Mouse (Mus musculus): ENCODE data around the gene H2-Aa. TPM values are rescaled to one million over a fixed set of nuclear protein-coding genes. Genes with fewer than 3 reads are reported as not detected.

H2-Aa gene
- polyA plus RNA-seq, 1 experiment from 2014 or later = 35.8 TPM

DNA sequence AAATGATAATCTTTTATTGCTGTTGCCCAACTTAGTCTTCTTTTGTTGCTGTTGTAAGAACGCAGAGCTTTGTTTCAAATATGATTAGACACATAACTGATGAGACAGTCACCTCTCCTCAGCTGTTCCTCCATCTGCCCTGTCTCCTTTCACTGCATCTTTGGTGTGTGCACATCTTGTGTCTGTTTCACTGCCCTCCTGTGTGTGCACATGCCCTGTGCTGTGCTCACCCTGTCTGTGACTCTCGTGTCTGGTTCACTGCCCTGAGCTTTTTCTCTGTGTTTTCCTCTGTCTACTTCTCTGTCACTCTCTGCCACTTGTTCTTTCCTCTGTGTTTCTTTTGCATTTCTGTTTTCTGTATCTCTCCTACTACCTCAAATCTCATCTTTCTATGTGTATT is 17.4 kb downstream of the H2-Aa start:
- Histone ChIP-seq H3K9ac (ENCODE audit: low read depth, low read length) (no peak overlapping the region), H3K4me2 (replicated peaks; ENCODE audit: low read depth) (no peak overlapping the region), H3K9me3 (ENCODE audit: control insufficient read depth) (no peaks in the 10 kb centered on the region), H3K27me3 (replicated peaks; ENCODE audit: control insufficient read depth, insufficient read depth, low read length) (no peaks in the 10 kb centered on the region), H3K36me3 (ENCODE audit: control insufficient read depth, insufficient read depth) (no peaks in the 10 kb centered on the region), H3K4me1 (replicated peaks; ENCODE audit: control insufficient read depth, insufficient read depth, low read length) (no peaks in the 10 kb centered on the region), H3K27ac (ENCODE audit: low read depth, low read length) (no peak overlapping the region), H3K4me3 (ENCODE audit: low read depth, low read length) (no peak overlapping the region)
- ATAC-seq = no peak
- no peak for TF ChIP-seq CTCF (IDR thresholded peaks at IDR 0.05; ENCODE audit: low read depth)
- 58% methylated on average over 2 of the region's 2 CpGs for WGBS

DNA sequence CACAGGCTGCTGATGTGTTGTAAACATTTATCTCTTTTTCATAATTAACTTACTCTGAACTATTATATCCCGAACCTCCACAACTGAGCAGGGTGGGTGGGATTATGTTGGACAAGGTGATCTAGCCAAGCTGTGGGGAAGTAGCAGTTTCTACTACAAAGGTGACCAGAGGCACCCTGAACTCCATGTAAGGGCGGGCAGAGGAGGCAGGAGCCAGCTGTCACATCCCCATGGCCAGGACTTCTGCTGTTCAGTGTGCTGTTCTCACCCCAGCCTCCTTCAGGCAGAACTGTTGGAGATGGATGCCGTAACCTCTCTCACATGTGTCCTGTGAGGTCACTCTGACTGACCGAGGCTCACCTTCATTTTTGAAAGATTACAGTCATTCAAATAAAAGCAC is 17.8 kb downstream of the H2-Aa start:
- ATAC-seq = no peak
- H3K36me3 ChIP-seq (ENCODE audit: control insufficient read depth, insufficient read depth) = no peaks in the 10 kb centered on the region
- no peak overlapping the region for H3K9ac ChIP-seq (ENCODE audit: low read depth, low read length)
- no peak overlapping the region for H3K27ac ChIP-seq (ENCODE audit: low read depth, low read length)
- H3K9me3 ChIP-seq (ENCODE audit: control insufficient read depth) = no peaks in the 10 kb centered on the region
- TF ChIP-seq CTCF (IDR thresholded peaks at IDR 0.05; ENCODE audit: low read depth) = no peak
- no peak overlapping the region for H3K4me2 ChIP-seq (replicated peaks; ENCODE audit: low read depth)
- no peaks in the 10 kb centered on the region for H3K4me1 ChIP-seq (replicated peaks; ENCODE audit: control insufficient read depth, insufficient read depth, low read length)
- H3K4me3 ChIP-seq (ENCODE audit: low read depth, low read length) = no peak overlapping the region
- WGBS = 65% methylated on average over 4 of the region's 4 CpGs
- peaks cover 2% of the 10 kb centered on the region; the same call in 1 of the 2 replicates for H3K27me3 ChIP-seq (replicated peaks; ENCODE audit: control insufficient read depth, insufficient read depth, low read length)

DNA sequence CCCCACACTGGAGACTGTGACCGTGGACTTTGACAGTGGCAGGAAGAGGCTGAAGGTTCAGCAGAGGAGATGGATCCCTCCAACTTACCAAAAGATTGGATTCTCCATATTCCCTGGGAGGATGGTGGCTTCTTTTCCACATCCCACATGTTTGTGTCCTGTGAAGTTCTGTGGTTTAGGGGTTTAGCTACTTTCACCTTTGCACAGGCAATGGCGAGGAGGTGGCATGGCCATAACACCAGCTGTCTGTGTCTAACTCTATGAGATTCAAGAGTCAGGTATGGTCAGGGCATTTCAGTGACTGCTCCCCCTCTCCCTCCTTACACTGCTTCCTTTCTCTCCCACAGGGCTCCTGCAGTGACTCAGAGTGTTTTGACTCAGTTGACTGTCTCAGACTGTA is 18.9 kb downstream of the H2-Aa start:
- no peaks in the 10 kb centered on the region for H3K36me3 ChIP-seq (ENCODE audit: control insufficient read depth, insufficient read depth)
- H3K4me3 ChIP-seq (ENCODE audit: low read depth, low read length) = no peak overlapping the region
- H3K4me2 ChIP-seq (replicated peaks; ENCODE audit: low read depth) = no peak overlapping the region
- no peak for ATAC-seq
- no peak overlapping the region for H3K9ac ChIP-seq (ENCODE audit: low read depth, low read length)
- H3K27ac ChIP-seq (ENCODE audit: low read depth, low read length) = no peak overlapping the region
- peaks cover 3% of the 10 kb centered on the region; the same call in 1 of the 2 replicates for H3K4me1 ChIP-seq (replicated peaks; ENCODE audit: control insufficient read depth, insufficient read depth, low read length)
- peaks cover 12% of the 10 kb centered on the region for H3K27me3 ChIP-seq (replicated peaks; ENCODE audit: control insufficient read depth, insufficient read depth, low read length)
- WGBS = 74% methylated on average over 2 of the region's 2 CpGs
- H3K9me3 ChIP-seq (ENCODE audit: control insufficient read depth) = no peaks in the 10 kb centered on the region
- no peak for TF ChIP-seq CTCF (IDR thresholded peaks at IDR 0.05; ENCODE audit: low read depth)

DNA sequence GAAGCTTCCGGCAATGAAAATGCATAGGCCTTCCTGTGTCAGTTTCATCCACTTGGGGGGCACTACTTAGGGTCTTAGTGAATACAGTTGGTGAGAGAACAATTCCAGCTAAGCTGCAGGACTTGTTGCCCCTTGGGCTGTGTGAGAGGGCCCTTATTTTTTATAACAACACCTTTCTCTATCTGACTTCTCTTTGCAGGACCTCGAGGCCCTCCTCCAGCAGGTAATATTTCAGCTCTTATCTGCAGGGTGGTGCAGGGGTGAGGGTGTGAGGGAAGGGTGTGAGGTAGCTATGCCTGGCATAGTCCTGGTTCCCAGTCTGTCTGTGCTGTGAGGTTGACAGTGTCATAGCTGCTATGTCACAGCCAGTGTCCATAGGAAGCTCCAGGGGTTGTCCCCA is 19.4 kb downstream of the H2-Aa start:
- 59% methylated on average over 2 of the region's 2 CpGs for WGBS

DNA sequence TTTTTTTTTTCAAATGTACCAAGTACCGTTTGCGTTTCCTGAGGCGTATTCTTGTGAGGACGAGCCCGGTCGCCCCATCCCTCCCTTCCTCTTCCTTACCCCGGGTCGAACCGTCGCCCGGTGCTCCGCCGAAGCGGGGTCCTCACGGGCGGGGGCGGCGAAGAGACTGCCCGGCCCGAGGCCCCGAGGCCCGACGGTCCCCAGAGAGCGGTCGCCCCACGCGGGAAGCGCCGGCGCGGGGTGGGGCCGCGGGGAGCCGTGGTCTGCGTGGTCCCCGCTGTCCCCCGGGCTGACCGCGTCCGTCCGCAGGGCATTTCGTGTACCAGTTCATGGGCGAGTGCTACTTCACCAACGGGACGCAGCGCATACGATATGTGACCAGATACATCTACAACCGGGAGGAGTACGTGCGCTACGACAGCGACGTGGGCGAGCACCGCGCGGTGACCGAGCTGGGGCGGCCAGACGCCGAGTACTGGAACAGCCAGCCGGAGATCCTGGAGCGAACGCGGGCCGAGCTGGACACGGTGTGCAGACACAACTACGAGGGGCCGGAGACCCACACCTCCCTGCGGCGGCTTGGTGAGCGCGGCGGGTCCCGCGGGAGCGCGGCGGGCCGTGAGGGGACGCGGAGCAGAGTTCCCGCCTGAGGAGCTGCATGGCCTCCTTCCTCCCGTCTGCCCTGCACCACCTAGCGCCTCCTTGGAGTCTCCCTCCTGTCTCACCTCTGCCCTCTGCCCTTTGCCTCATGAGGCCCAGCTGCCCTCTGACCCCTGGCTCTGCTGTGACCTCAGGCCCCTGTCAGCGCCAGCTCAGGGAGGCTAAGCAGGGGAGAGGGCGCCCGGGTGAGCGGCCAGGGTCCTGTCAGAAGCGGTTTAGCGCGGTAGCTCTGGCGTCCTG is 22.9 kb downstream of the H2-Aa start:
- Histone ChIP-seq H3K4me2 (replicated peaks; ENCODE audit: low read depth) (peak overlapping the region; percentile 99), H3K27me3 (replicated peaks; ENCODE audit: control insufficient read depth, insufficient read depth, low read length) (peaks cover 20% of the 10 kb centered on the region), H3K4me1 (replicated peaks; ENCODE audit: control insufficient read depth, insufficient read depth, low read length) (peaks cover 3% of the 10 kb centered on the region; the same call in 1 of the 2 replicates), H3K4me3 (ENCODE audit: low read depth, low read length) (peak overlapping the region; percentile 58), H3K27ac (ENCODE audit: low read depth, low read length) (no peak overlapping the region), H3K9me3 (ENCODE audit: control insufficient read depth) (no peaks in the 10 kb centered on the region), H3K9ac (ENCODE audit: low read depth, low read length) (peak overlapping the region; percentile 51), H3K36me3 (ENCODE audit: control insufficient read depth, insufficient read depth) (no peaks in the 10 kb centered on the region)
- WGBS = 2% methylated on average over 92 of the region's 93 CpGs
- TF ChIP-seq CTCF (IDR thresholded peaks at IDR 0.05; ENCODE audit: low read depth) = peak; percentile 12; the same call in 1 of the 2 replicates
- peak; percentile 22; the same call in 1 of the 2 replicates for ATAC-seq

More for the DNA sequence above, 19.4 kb downstream of the H2-Aa start:
- ATAC-seq = no peak
- no peaks in the 10 kb centered on the region for H3K9me3 ChIP-seq (ENCODE audit: control insufficient read depth)
- no peak overlapping the region for H3K4me3 ChIP-seq (ENCODE audit: low read depth, low read length)
- H3K9ac ChIP-seq (ENCODE audit: low read depth, low read length) = no peak overlapping the region
- TF ChIP-seq CTCF (IDR thresholded peaks at IDR 0.05; ENCODE audit: low read depth) = no peak
- H3K27me3 ChIP-seq (replicated peaks; ENCODE audit: control insufficient read depth, insufficient read depth, low read length) = peaks cover 17% of the 10 kb centered on the region
- peaks cover 3% of the 10 kb centered on the region; the same call in 1 of the 2 replicates for H3K4me1 ChIP-seq (replicated peaks; ENCODE audit: control insufficient read depth, insufficient read depth, low read length)
- H3K27ac ChIP-seq (ENCODE audit: low read depth, low read length) = no peak overlapping the region
- no peak overlapping the region for H3K4me2 ChIP-seq (replicated peaks; ENCODE audit: low read depth)
- H3K36me3 ChIP-seq (ENCODE audit: control insufficient read depth, insufficient read depth) = no peaks in the 10 kb centered on the region

DNA sequence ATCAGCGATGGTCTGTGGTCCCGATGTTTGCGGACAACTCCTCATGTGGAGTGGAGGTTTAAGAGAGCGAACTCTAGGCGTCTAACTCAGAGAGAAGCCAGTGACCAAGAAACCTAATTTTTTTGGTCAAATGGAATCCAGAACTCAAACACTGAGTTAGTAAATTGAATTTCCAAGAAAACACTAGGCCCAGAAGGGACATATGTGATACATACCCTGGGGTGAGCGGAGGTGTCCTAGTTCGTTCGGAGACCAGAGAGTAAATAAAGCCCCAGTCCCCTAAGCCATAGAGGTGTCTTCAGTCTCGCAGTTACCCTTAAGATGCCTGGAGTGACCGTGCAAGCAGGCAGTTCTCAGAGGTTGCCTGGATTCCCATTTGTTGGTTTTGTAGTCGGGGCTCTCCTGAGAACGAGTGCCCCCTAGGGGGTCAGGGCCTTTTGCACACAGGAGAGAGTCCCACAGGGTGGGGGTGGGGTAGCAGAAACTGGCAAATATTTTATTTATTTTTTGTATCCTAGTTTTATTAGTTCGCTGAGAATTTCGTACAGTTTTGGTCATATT is 23.7 kb downstream of the H2-Aa start:
- 13% methylated on average over 14 of the region's 14 CpGs for WGBS
- peaks cover 3% of the 10 kb centered on the region; the same call in 1 of the 2 replicates for H3K4me1 ChIP-seq (replicated peaks; ENCODE audit: control insufficient read depth, insufficient read depth, low read length)
- H3K9ac ChIP-seq (ENCODE audit: low read depth, low read length) = no peak overlapping the region; the same call in 1 of the 2 replicates
- peak; percentile 39 for TF ChIP-seq CTCF (IDR thresholded peaks at IDR 0.05; ENCODE audit: low read depth)
- H3K36me3 ChIP-seq (ENCODE audit: control insufficient read depth, insufficient read depth) = no peaks in the 10 kb centered on the region
- H3K27ac ChIP-seq (ENCODE audit: low read depth, low read length) = no peak overlapping the region
- H3K4me3 ChIP-seq (ENCODE audit: low read depth, low read length) = peak overlapping the region; percentile 58
- H3K27me3 ChIP-seq (replicated peaks; ENCODE audit: control insufficient read depth, insufficient read depth, low read length) = peaks cover 27% of the 10 kb centered on the region
- no peaks in the 10 kb centered on the region for H3K9me3 ChIP-seq (ENCODE audit: control insufficient read depth)
- peak overlapping the region; percentile 99 for H3K4me2 ChIP-seq (replicated peaks; ENCODE audit: low read depth)
- no peak for ATAC-seq

All from intestine, postnatal 0 days (tissue).